Mouse (Mus musculus): ENCODE data around the gene Ctc1. TPM values are rescaled to one million over a fixed set of nuclear protein-coding genes. Genes with fewer than 3 reads are reported as not detected.

The Ctc1 gene
- polyA plus RNA-seq, 1 experiment from 2014 or later, result 23.0 TPM

DNA sequence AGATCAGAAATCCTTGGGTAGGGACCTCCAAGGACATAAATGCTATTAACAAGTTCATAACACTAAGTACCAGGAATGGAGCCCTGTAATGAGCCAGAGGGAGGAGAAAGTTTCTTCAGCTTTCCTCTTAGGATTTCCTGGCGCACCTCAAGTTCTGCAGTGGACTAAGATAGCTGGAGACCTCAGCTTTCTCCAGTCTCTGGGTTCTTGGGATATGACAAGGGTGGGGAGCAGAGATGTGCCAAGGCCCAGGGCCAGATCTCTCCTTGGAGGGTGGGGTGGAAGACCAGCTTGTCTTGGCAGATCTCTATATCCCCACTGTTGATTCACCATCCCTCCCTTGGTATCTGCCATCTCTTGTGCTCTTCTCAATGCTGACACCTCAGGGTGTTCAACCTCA lies 40.1 kb upstream of the Ctc1 start:
- no peak overlapping the region for H3K4me2 ChIP-seq (ENCODE audit: low read depth, low read length)
- peaks cover 9% of the 10 kb centered on the region for H3K4me1 ChIP-seq (ENCODE audit: control insufficient read depth, low read depth, low read length)
- 73% methylated on average over 1 of the region's 1 CpGs for WGBS (ENCODE audit: insufficient replicate concordance)
- no peaks in the 10 kb centered on the region for H3K27me3 ChIP-seq (ENCODE audit: control insufficient read depth, insufficient read depth, low read depth, low read length)
- H3K27ac ChIP-seq (ENCODE audit: low read length), result no peak overlapping the region
- H3K4me3 ChIP-seq (ENCODE audit: low read depth, low read length), result no peak overlapping the region
- no peaks in the 10 kb centered on the region for H3K9me3 ChIP-seq (replicated peaks; ENCODE audit: control insufficient read depth, low read length)
- H3K9ac ChIP-seq (ENCODE audit: low read depth, low read length), result no peak overlapping the region
- no peak for ATAC-seq (ENCODE audit: low read depth)
- H3K36me3 ChIP-seq (ENCODE audit: control insufficient read depth, insufficient read depth), result no peaks in the 10 kb centered on the region

DNA sequence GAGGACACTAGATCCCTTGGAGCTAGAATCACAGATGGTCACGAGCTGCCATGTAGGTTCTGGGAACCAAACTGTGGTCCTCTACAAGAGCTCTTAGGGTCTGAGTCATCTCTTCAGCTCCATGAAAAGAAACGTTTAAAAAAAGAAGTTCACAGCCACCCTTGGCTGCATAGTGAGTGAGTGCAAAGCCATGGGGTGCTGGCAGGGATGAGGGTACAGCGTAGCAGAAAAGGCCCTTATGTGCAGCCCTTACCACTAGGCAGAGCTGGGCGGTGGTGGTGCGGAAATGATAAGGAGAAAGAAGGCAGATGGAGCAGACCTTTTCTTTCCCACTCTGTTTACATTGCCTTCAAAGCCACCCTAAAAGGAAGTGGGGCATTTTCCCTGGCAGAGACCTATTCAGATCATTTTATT lies 36.4 kb upstream of the Ctc1 start:
- no peaks in the 10 kb centered on the region for H3K27me3 ChIP-seq (ENCODE audit: control insufficient read depth, insufficient read depth, low read depth, low read length)
- 23% methylated on average over 5 of the region's 5 CpGs for WGBS (ENCODE audit: insufficient replicate concordance)
- ATAC-seq (ENCODE audit: low read depth), result no peak
- no peak overlapping the region for H3K4me3 ChIP-seq (ENCODE audit: low read depth, low read length)
- H3K36me3 ChIP-seq (ENCODE audit: control insufficient read depth, insufficient read depth), result no peaks in the 10 kb centered on the region
- no peak overlapping the region for H3K27ac ChIP-seq (ENCODE audit: low read length)
- H3K4me1 ChIP-seq (ENCODE audit: control insufficient read depth, low read depth, low read length), result no peaks in the 10 kb centered on the region; the same call in 1 of the 2 replicates
- H3K9me3 ChIP-seq (replicated peaks; ENCODE audit: control insufficient read depth, low read length), result no peaks in the 10 kb centered on the region
- no peak overlapping the region for H3K4me2 ChIP-seq (ENCODE audit: low read depth, low read length)
- no peak overlapping the region for H3K9ac ChIP-seq (ENCODE audit: low read depth, low read length)

DNA sequence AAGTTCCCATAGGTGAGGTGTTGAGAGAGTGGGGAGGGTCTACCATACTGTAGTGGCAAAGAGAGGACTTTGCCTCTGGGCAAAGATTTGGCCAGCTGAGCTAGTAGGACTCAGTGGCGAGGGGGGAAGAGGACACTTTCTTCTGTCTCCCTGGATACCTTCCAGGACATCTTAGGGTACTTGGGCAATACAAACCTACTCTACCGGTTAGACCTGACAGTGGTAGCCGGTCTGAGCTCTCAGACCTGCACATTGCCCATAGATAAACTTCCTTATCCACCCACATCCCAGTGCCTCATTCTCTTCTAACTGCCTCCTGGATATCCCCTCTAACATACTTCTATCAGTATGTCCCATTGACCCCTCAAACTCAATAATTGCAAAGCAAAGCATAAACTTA lies 34.8 kb upstream of the Ctc1 start:
- 64% methylated on average over 3 of the region's 3 CpGs for WGBS (ENCODE audit: insufficient replicate concordance)
- no peak overlapping the region for H3K9ac ChIP-seq (ENCODE audit: low read depth, low read length)

DNA sequence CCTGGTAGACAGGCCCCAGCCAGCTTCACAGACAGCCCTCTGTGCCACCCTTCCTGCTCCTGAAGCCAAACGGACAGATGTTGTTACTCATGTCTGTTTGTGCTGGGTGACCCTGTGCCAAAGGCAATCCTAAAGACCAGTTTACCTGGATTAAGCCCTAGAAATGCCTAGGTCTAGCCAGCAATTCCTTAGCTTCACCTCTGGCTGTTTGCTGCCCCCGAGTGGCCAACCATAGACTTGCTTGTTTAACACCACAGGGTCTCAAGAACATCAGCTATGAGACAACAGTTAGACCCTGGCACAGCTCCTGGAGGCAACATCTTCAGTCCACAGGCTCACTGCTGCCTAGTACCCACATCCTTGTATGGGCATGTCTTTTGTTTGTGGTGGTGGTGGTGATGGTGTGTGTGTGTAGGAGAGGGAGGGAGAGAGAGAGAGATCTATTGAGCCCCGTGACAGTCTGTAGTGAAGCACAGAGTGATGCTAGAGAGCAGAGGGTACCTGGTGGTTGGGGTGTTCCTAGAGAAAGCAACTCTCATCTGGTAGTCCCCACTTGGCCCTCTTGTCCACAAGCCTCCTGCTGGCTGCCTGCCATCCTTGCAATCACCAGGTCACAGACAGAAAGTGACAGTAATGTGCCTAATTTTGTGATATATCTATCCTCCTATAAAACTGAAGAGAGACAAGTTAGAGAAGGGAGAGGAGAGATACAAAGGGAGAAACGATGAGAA lies 32.9 kb upstream of the Ctc1 start:
- H3K4me3 ChIP-seq (ENCODE audit: low read depth, low read length), result no peak overlapping the region
- H3K9ac ChIP-seq (ENCODE audit: low read depth, low read length), result no peak overlapping the region
- no peaks in the 10 kb centered on the region; the same call in 1 of the 2 replicates for H3K4me1 ChIP-seq (ENCODE audit: control insufficient read depth, low read depth, low read length)
- no peak for ATAC-seq (ENCODE audit: low read depth)
- H3K9me3 ChIP-seq (replicated peaks; ENCODE audit: control insufficient read depth, low read length), result no peaks in the 10 kb centered on the region
- H3K36me3 ChIP-seq (ENCODE audit: control insufficient read depth, insufficient read depth), result peaks cover 4% of the 10 kb centered on the region; the same call in 1 of the 2 replicates
- no peak overlapping the region for H3K27ac ChIP-seq (ENCODE audit: low read length)
- WGBS (ENCODE audit: insufficient replicate concordance), result 27% methylated on average over 4 of the region's 4 CpGs
- H3K4me2 ChIP-seq (ENCODE audit: low read depth, low read length), result no peak overlapping the region
- no peaks in the 10 kb centered on the region for H3K27me3 ChIP-seq (ENCODE audit: control insufficient read depth, insufficient read depth, low read depth, low read length)

More for the DNA sequence above, 34.8 kb upstream of the Ctc1 start:
- no peak for ATAC-seq (ENCODE audit: low read depth)
- Histone ChIP-seq H3K36me3 (ENCODE audit: control insufficient read depth, insufficient read depth) (no peaks in the 10 kb centered on the region), H3K4me1 (ENCODE audit: control insufficient read depth, low read depth, low read length) (no peaks in the 10 kb centered on the region; the same call in 1 of the 2 replicates), H3K27me3 (ENCODE audit: control insufficient read depth, insufficient read depth, low read depth, low read length) (no peaks in the 10 kb centered on the region), H3K4me2 (ENCODE audit: low read depth, low read length) (no peak overlapping the region), H3K9me3 (replicated peaks; ENCODE audit: control insufficient read depth, low read length) (no peaks in the 10 kb centered on the region), H3K27ac (ENCODE audit: low read length) (no peak overlapping the region), H3K4me3 (ENCODE audit: low read depth, low read length) (no peak overlapping the region)

DNA sequence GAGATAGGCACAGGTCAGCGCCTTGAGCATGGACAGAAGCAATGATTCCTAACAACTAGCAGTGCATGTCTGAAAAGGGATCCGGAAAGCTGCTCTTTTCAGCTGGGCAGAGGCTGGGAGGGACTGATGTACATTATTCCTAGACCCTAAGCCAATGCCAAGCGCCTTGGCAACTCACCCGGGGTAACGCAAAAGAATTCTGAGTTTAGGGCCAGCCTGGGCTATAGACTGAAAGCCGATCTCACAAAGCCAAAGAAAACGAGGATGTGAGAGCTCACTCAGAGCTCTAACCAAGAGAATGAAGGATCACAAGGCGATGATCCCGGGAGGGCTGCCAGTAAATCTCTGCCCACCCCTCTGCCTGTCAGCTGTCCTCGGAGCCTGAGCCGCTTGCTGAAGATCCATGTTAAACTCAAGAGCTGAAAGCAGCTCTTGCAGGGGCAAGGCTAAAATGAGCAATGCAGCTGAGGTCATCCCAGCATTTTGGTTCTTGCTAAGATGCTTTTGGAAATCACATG lies 28.3 kb upstream of the Ctc1 start:
- H3K27me3 ChIP-seq (ENCODE audit: control insufficient read depth, insufficient read depth, low read depth, low read length), result no peaks in the 10 kb centered on the region
- H3K27ac ChIP-seq (ENCODE audit: low read length), result no peak overlapping the region
- ATAC-seq (ENCODE audit: low read depth), result no peak
- WGBS (ENCODE audit: insufficient replicate concordance), result 83% methylated on average over 11 of the region's 11 CpGs
- no peak overlapping the region for H3K4me3 ChIP-seq (ENCODE audit: low read depth, low read length)
- H3K36me3 ChIP-seq (ENCODE audit: control insufficient read depth, insufficient read depth), result peaks cover 34% of the 10 kb centered on the region
- H3K9me3 ChIP-seq (replicated peaks; ENCODE audit: control insufficient read depth, low read length), result no peaks in the 10 kb centered on the region
- H3K9ac ChIP-seq (ENCODE audit: low read depth, low read length), result no peak overlapping the region
- no peak overlapping the region for H3K4me2 ChIP-seq (ENCODE audit: low read depth, low read length)
- H3K4me1 ChIP-seq (ENCODE audit: control insufficient read depth, low read depth, low read length), result no peaks in the 10 kb centered on the region

DNA sequence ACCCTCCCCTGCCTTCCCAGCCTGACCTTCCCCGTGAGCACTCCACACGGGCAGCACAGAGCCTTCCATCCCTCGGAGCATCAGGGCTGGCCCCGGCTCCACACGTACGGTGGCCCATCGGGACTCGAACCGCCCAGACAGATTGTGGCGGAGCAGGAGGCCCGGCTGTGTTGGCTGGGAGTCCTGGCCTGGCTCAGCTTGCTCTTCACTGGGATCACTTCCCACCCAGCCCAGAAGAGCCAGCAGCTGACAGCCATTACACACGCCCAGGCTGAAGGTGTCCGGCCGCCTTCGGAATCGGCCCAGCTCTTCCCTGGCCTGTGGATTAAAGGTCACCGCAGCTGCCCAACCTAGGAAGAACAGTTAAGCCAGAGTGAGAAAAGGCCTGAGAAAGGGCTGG lies 27.4 kb upstream of the Ctc1 start:
- 88% methylated on average over 17 of the region's 17 CpGs for WGBS (ENCODE audit: insufficient replicate concordance)
- no peak overlapping the region for H3K4me3 ChIP-seq (ENCODE audit: low read depth, low read length)
- H3K4me1 ChIP-seq (ENCODE audit: control insufficient read depth, low read depth, low read length), result no peaks in the 10 kb centered on the region
- no peak overlapping the region for H3K9ac ChIP-seq (ENCODE audit: low read depth, low read length)
- H3K27me3 ChIP-seq (ENCODE audit: control insufficient read depth, insufficient read depth, low read depth, low read length), result no peaks in the 10 kb centered on the region
- no peak for ATAC-seq (ENCODE audit: low read depth)
- no peaks in the 10 kb centered on the region for H3K9me3 ChIP-seq (replicated peaks; ENCODE audit: control insufficient read depth, low read length)
- H3K36me3 ChIP-seq (ENCODE audit: control insufficient read depth, insufficient read depth), result peaks cover 36% of the 10 kb centered on the region
- H3K27ac ChIP-seq (ENCODE audit: low read length), result no peak overlapping the region
- no peak overlapping the region for H3K4me2 ChIP-seq (ENCODE audit: low read depth, low read length)

DNA sequence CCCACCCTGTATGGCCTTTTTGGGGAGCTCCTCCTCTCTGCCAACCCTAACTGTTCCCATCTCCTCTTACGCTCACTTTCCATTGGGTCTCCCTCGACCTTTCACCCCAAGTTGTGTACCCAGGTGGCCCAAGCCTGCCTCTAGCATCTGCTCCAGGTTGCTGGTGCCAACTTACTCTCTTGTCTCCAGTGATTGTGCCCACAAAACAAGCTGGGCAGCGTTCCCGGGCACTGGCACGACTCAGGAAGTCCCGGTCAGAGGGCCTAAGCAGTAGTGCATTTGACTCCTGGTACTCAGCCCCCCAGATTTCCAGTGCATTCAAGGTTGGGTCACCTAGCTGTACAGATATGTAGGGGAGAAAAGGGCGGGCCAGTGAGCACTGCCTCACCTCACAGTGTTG lies 22.6 kb upstream of the Ctc1 start:
- ATAC-seq (ENCODE audit: low read depth), result no peak
- WGBS (ENCODE audit: insufficient replicate concordance), result 84% methylated on average over 7 of the region's 7 CpGs

DNA sequence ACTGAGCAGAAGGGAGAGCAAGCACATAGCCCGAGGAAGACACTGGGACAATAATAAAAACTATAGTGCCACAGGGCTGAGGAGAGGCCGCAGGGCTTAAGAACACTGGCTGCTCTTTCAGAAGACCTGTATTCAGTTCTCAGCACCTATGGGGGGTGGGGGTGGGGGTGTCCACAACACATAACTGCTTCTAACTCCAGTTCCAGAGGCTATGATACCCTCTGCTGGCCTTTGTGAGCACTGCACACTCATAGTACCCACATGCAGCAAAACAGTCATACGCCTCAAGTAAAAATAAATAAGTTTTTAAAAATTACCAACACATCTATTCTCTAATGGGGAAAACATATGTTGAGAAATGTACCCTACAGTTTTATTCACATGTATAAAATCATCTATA lies 21.3 kb upstream of the Ctc1 start:
- WGBS (ENCODE audit: insufficient replicate concordance), result 83% methylated on average over 3 of the region's 3 CpGs
- no peaks in the 10 kb centered on the region for H3K4me1 ChIP-seq (ENCODE audit: control insufficient read depth, low read depth, low read length)
- peaks cover 62% of the 10 kb centered on the region for H3K36me3 ChIP-seq (ENCODE audit: control insufficient read depth, insufficient read depth)
- no peak for ATAC-seq (ENCODE audit: low read depth)
- no peak overlapping the region for H3K4me3 ChIP-seq (ENCODE audit: low read depth, low read length)
- no peak overlapping the region for H3K4me2 ChIP-seq (ENCODE audit: low read depth, low read length)
- no peaks in the 10 kb centered on the region for H3K9me3 ChIP-seq (replicated peaks; ENCODE audit: control insufficient read depth, low read length)
- no peaks in the 10 kb centered on the region for H3K27me3 ChIP-seq (ENCODE audit: control insufficient read depth, insufficient read depth, low read depth, low read length)
- H3K27ac ChIP-seq (ENCODE audit: low read length), result no peak overlapping the region
- no peak overlapping the region for H3K9ac ChIP-seq (ENCODE audit: low read depth, low read length)

More for the DNA sequence above, 22.6 kb upstream of the Ctc1 start:
- no peaks in the 10 kb centered on the region for H3K9me3 ChIP-seq (replicated peaks; ENCODE audit: control insufficient read depth, low read length)
- H3K4me1 ChIP-seq (ENCODE audit: control insufficient read depth, low read depth, low read length), result no peaks in the 10 kb centered on the region
- no peak overlapping the region for H3K9ac ChIP-seq (ENCODE audit: low read depth, low read length)
- H3K36me3 ChIP-seq (ENCODE audit: control insufficient read depth, insufficient read depth), result peaks cover 55% of the 10 kb centered on the region
- no peak overlapping the region for H3K4me2 ChIP-seq (ENCODE audit: low read depth, low read length)
- H3K27ac ChIP-seq (ENCODE audit: low read length), result no peak overlapping the region
- no peak overlapping the region for H3K4me3 ChIP-seq (ENCODE audit: low read depth, low read length)
- no peaks in the 10 kb centered on the region for H3K27me3 ChIP-seq (ENCODE audit: control insufficient read depth, insufficient read depth, low read depth, low read length)

DNA sequence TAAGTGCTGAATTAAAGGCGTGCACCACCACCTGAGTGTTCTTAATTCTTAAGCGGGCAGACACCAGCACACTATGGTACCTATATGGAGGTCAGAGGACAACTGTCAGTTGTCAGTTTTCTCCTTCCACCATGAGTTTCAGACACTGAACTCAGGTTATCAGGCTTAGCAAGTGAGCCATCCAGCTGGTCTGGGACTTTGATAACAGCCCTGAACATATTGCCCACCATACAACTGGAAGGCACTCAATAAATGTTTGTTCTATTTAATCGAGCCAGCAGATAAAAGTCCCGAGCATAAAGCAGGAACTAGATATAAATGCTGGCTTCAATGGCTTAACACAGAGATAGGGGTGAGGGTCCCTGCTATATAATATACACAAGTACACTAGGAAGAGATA lies 18.6 kb upstream of the Ctc1 start:
- WGBS (ENCODE audit: insufficient replicate concordance), result 54% methylated on average over 4 of the region's 4 CpGs

More for the DNA sequence above, 18.6 kb upstream of the Ctc1 start:
- Histone ChIP-seq H3K4me3 (ENCODE audit: low read depth, low read length) (no peak overlapping the region), H3K4me1 (ENCODE audit: control insufficient read depth, low read depth, low read length) (no peaks in the 10 kb centered on the region), H3K36me3 (ENCODE audit: control insufficient read depth, insufficient read depth) (peaks cover 51% of the 10 kb centered on the region), H3K9ac (ENCODE audit: low read depth, low read length) (no peak overlapping the region), H3K27me3 (ENCODE audit: control insufficient read depth, insufficient read depth, low read depth, low read length) (no peaks in the 10 kb centered on the region), H3K27ac (ENCODE audit: low read length) (no peak overlapping the region), H3K9me3 (replicated peaks; ENCODE audit: control insufficient read depth, low read length) (no peaks in the 10 kb centered on the region), H3K4me2 (ENCODE audit: low read depth, low read length) (no peak overlapping the region)
- ATAC-seq (ENCODE audit: low read depth), result no peak
